Mouse (Mus musculus) common myeloid progenitor, adult 5-6 weeks (primary cell): Measurements from ENCODE around the gene Plekha6. TPM values are rescaled to one million over a fixed set of nuclear protein-coding genes. Genes with fewer than 3 reads are reported as not detected.

Experiments
- ATAC-seq: replicated peaks from 2 replicates; pipeline ENCODE4 v1.8.0; 2016; ENCODE audit warnings: low read depth, mild to moderate bottlenecking, moderate TSS enrichment, inconsistent platforms; ENCODE audit not compliant: poor library complexity, severe bottlenecking
- total RNA-seq: library from RNA; stranded (forward); fragments of 200-1000, 187-1606 nt; gene quantifications from 2 replicates; pipeline ENCODE4 v1.2.3, GENCODE M21; 2017

Gene Plekha6
- total RNA-seq, 1 experiment from 2014 or later, result 2.3 TPM

DNA sequence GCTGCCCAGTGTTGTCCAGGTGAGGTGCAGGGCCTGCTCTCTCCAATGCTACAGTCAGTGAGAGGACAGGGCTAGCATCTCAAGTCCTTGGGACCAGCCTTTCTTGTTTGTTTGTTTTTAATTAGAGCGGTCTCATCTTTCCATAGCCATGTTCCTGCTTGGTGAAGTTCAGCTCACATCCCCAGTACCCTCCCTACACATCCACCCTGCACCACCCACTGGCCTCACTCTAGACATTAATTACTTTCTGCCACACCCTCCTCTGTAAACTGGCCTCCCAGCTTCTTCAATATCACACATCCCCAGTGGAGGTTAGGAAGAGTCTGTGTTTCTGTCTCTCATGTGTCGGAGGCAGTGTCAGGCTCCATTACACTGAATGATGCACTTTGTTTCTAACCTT lies 180.3 kb downstream of the Plekha6 start:
- ATAC-seq, result no peak

DNA sequence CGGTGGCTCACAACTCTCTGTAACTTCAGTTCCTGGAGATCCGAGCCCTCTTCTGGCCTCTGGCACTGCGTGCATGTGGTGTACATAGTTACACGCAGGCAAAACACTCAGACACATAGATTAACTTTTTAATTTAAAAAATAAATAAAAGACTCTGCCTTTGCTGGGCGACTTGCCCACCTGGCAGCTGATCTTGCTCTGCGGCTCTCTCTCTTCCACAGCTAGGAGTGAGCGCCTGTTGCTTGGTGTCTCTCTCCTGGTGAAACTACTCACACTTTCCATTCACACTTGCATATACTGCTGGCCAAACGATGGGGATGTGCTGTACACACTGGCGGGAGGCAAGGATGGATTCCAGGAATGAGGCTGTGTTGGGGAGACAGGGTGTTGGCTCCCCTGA lies 182.5 kb downstream of the Plekha6 start:
- no peak for ATAC-seq

DNA sequence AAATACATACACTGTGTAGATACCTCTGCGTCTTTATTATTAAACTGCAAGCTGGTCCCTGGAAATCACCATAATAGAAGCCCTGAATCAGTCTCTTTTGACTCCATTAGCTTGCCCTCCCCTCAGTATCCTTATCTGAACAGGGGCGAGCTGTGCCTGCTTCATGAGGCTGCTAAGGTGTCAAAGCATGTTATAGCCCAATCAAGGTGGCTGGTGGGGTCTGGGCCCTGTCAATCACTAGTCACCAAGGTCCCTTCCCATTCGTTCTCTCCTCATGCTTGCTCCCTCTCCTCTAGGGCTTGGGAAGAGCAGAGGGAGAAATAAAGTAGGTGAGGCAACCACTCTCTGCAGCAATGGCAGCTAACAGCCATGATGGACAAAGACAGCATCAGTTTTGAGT lies 183.2 kb downstream of the Plekha6 start:
- ATAC-seq, result no peak

GRCm38 (mm10) chr1:133347693-133348520 lies 183.9 kb downstream of the Plekha6 start:
- ATAC-seq, result peak; percentile 90

DNA sequence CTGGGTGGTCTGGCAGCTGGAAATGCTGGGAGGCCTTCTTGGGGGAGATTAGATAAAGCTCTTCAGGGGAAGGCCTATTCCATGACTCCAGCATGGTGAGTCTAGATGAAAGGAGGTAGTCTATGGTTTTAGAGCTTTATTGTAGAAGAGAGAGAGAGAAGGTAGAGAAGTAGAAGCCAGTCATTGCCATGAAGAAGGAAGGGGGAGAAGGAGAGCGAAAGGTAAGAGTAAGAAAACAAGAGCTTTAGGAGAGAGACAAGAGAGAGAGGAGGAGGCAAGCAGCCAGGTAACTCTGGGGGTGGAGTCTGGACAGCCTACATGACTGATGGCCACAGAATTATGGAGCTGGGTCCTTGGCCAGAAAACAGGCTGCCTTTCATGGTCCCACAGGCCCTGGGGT lies 186.2 kb downstream of the Plekha6 start, which contains the start of gene Ren1:
Ren1 (plus strand) TSS at position 301 of the 400 bp plus-strand sequence.
- no peak for ATAC-seq

- ATAC-seq, result no peak
These were observed 187.8 kb downstream of the Plekha6 start for GRCm38 (mm10) chr1:133351762-133352161.

Other genes starting within 250 kb of the Plekha6 start
- gene Mdm4, start 133.6 kb upstream of the Plekha6 start, total RNA-seq, result 104 and 113 TPM in 2 replicates
- gene Pik3c2b, start 118.5 kb upstream of the Plekha6 start, total RNA-seq, result 1.5 and 2.6 TPM in 2 replicates
- gene Ppp1r15b, start 33.1 kb upstream of the Plekha6 start, total RNA-seq, result 77.3 and 105 TPM in 2 replicates
- gene Golt1a, start 145.6 kb downstream of the Plekha6 start, total RNA-seq, result not detected in 2 replicates
- not detected in 2 replicates for gene Kiss1, start 157.7 kb downstream of the Plekha6 start, total RNA-seq
- gene Ren1, start 186.3 kb downstream of the Plekha6 start, total RNA-seq, result not detected in 2 replicates
- not detected in 2 replicates for gene Etnk2, start 199.4 kb downstream of the Plekha6 start, total RNA-seq